Mouse (Mus musculus) CH12.LX (cell line): Measurements from ENCODE around the gene Gnai2. TPM values are rescaled to one million over a fixed set of nuclear protein-coding genes. Genes with fewer than 3 reads are reported as not detected.

Experiments used
- DNase-seq: peaks from one replicate; pipeline ENCODE4 v3.0.0-alpha.2; 2013; ENCODE audit errors: extremely low read depth
- H3K27ac ChIP-seq: 2 replicates; pipeline ENCODE4 v1.5.1; 2012; ENCODE audit warnings: low read depth, mild to moderate bottlenecking, control low read depth, moderate library complexity; ENCODE audit not compliant: insufficient read depth
- H3K27me3 ChIP-seq: replicated peaks from 2 replicates; pipeline ENCODE3; 2012; ENCODE audit warnings: inconsistent platforms
- H3K36me3 ChIP-seq, 2 experiments: replicated peaks in 1 of 2; 2 replicates each; pipeline versions ENCODE3 to v1.6.1; 2012; ENCODE audit warnings: inconsistent platforms in 1 of 2, low read length in 1 of 2, mild to moderate bottlenecking in 1 of 2, mixed read lengths in 1 of 2, moderate library complexity in 1 of 2; ENCODE audit not compliant: control insufficient read depth in 1 of 2, insufficient read depth in 1 of 2
- H3K4me1 ChIP-seq, 2 experiments: 2 replicates each; pipeline ENCODE4 v1.6.1; 2012; ENCODE audit warnings: inconsistent platforms in 1 of 2, moderate library complexity in 1 of 2; ENCODE audit not compliant: insufficient read depth in 2 of 2, control insufficient read depth in 1 of 2
- H3K4me2 ChIP-seq: 2 replicates; pipeline ENCODE4 v1.6.1; 2012; ENCODE audit warnings: low read depth, mild to moderate bottlenecking, control low read depth; ENCODE audit not compliant: poor library complexity, insufficient read depth, severe bottlenecking
- H3K4me3 ChIP-seq, 3 experiments: fragments of 150-350 bp in 1 of 3; sonication (generic) in 1 of 3; replicated peaks in 1 of 3; 2 replicates each; pipeline versions ENCODE3 to v1.5.1; 2011 to 2012; ENCODE audit warnings: low read depth in 2 of 3, low read length in 2 of 3, mild to moderate bottlenecking in 2 of 3, moderate library complexity in 2 of 3, control low read depth in 1 of 3, improper control_type of control experiment in 1 of 3, inconsistent platforms in 1 of 3, mixed read lengths in 1 of 3; ENCODE audit not compliant: poor library complexity in 1 of 3
- H3K79me2 ChIP-seq: replicated peaks from 2 replicates; pipeline ENCODE4 v1.6.1; 2012; ENCODE audit warnings: mild to moderate bottlenecking, moderate library complexity; ENCODE audit not compliant: control insufficient read depth, poor library complexity, insufficient read depth, severe bottlenecking; ENCODE audit errors: extremely low read depth
- H3K9ac ChIP-seq: 2 replicates; pipeline ENCODE4 v1.6.1; 2012; ENCODE audit warnings: low read depth, mild to moderate bottlenecking, control low read depth, moderate library complexity; ENCODE audit not compliant: insufficient read depth
- H3K9me3 ChIP-seq: replicated peaks from 2 replicates; pipeline ENCODE3; 2012; ENCODE audit warnings: low read length, inconsistent platforms, mixed read lengths
- BHLHE40 ChIP-seq: IDR thresholded peaks from 2 replicates; pipeline ENCODE4 v1.6.1; 2011; ENCODE audit warnings: mild to moderate bottlenecking, low read depth, low read length, improper control_type of control experiment
- CHD1 ChIP-seq: IDR thresholded peaks from 2 replicates; pipeline ENCODE4 v1.6.1; 2012; ENCODE audit warnings: low read depth, low read length, improper control_type of control experiment, inconsistent platforms
- CHD2 ChIP-seq: IDR thresholded peaks from 2 replicates; pipeline ENCODE4 v1.6.1; 2011; ENCODE audit warnings: low read length, improper control_type of control experiment
- CTCF ChIP-seq, 2 experiments: IDR thresholded peaks in 1 of 2; conservative IDR thresholded peaks in 1 of 2; 2 replicates each; pipeline ENCODE4 v1.5.1; 2011 to 2012; ENCODE audit warnings: low read depth in 2 of 2, low read length in 2 of 2, improper control_type of control experiment in 1 of 2, inconsistent platforms in 1 of 2, mild to moderate bottlenecking in 1 of 2, moderate library complexity in 1 of 2
- EP300 ChIP-seq: IDR thresholded peaks from 2 replicates; pipeline ENCODE4 v1.6.1; 2011; ENCODE audit warnings: low read length, improper control_type of control experiment
- ETS1 ChIP-seq: conservative IDR thresholded peaks from 2 replicates; pipeline ENCODE4 v1.6.1; 2012; ENCODE audit warnings: low read depth, mild to moderate bottlenecking, inconsistent platforms, low read length, improper control_type of control experiment, moderate library complexity
- HCFC1 ChIP-seq: IDR thresholded peaks from 2 replicates; pipeline ENCODE4 v1.6.1; 2012; ENCODE audit warnings: low read depth, mild to moderate bottlenecking, inconsistent platforms, low read length, improper control_type of control experiment
- JUN ChIP-seq: IDR thresholded peaks from 2 replicates; pipeline ENCODE4 v1.6.1; 2011; ENCODE audit warnings: low read depth, mild to moderate bottlenecking, low read length, improper control_type of control experiment, moderate library complexity; ENCODE audit not compliant: insufficient read depth
- JUND ChIP-seq: conservative IDR thresholded peaks from 2 replicates; pipeline ENCODE4 v1.6.1; 2011; ENCODE audit warnings: low read depth, low read length, improper control_type of control experiment
- KAT2A ChIP-seq: IDR thresholded peaks from 2 replicates; pipeline ENCODE4 v1.6.1; 2012; ENCODE audit warnings: low read length, improper control_type of control experiment, inconsistent platforms; ENCODE audit not compliant: insufficient replicate concordance
- MAX ChIP-seq: IDR thresholded peaks from 2 replicates; pipeline ENCODE4 v1.6.1; 2011; ENCODE audit warnings: low read length, improper control_type of control experiment
- MAZ ChIP-seq: IDR thresholded peaks from 2 replicates; pipeline ENCODE4 v1.6.1; 2012; ENCODE audit warnings: low read depth, mild to moderate bottlenecking, inconsistent platforms, low read length, improper control_type of control experiment, moderate library complexity
- MEF2A ChIP-seq: IDR thresholded peaks from 2 replicates; pipeline ENCODE4 v1.6.1; 2014; ENCODE audit warnings: low read depth, mild to moderate bottlenecking, inconsistent platforms, low read length, improper control_type of control experiment, borderline replicate concordance
- MXI1 ChIP-seq: IDR thresholded peaks from 2 replicates; pipeline ENCODE4 v1.6.1; 2011; ENCODE audit warnings: mild to moderate bottlenecking, low read depth, low read length, improper control_type of control experiment
- NELFE ChIP-seq: IDR thresholded peaks from 2 replicates; pipeline ENCODE4 v1.6.1; 2011; ENCODE audit warnings: low read depth, low read length, improper control_type of control experiment
- POLR2A ChIP-seq: IDR thresholded peaks from 2 replicates; pipeline ENCODE4 v1.6.1; 2011; ENCODE audit warnings: low read depth, mild to moderate bottlenecking, improper control_type of control experiment, low read length
- RAD21 ChIP-seq: IDR thresholded peaks from 2 replicates; pipeline ENCODE4 v1.6.1; 2011; ENCODE audit warnings: low read depth, mild to moderate bottlenecking, low read length, improper control_type of control experiment, moderate library complexity
- RCOR1 ChIP-seq: conservative IDR thresholded peaks from 2 replicates; pipeline ENCODE4 v1.6.1; 2012; ENCODE audit warnings: low read depth, mild to moderate bottlenecking, inconsistent platforms, low read length, improper control_type of control experiment
- SIN3A ChIP-seq: IDR thresholded peaks from 2 replicates; pipeline ENCODE4 v1.6.1; 2012; ENCODE audit warnings: low read length, improper control_type of control experiment, inconsistent platforms
- SMC3 ChIP-seq: IDR thresholded peaks from 2 replicates; pipeline ENCODE4 v1.6.1; 2011; ENCODE audit warnings: low read depth, low read length, improper control_type of control experiment
- TBP ChIP-seq: conservative IDR thresholded peaks from 2 replicates; pipeline ENCODE4 v1.6.1; 2011; ENCODE audit warnings: low read depth, low read length, improper control_type of control experiment
- TCF12 ChIP-seq: IDR thresholded peaks from 2 replicates; pipeline ENCODE4 v1.6.1; 2014; ENCODE audit warnings: low read depth, mild to moderate bottlenecking, inconsistent platforms, low read length, improper control_type of control experiment
- ZC3H11A ChIP-seq: IDR thresholded peaks from 2 replicates; pipeline ENCODE4 v1.6.1; 2012; ENCODE audit warnings: low read depth, mild to moderate bottlenecking, inconsistent platforms, low read length, improper control_type of control experiment
- ZKSCAN1 ChIP-seq: IDR thresholded peaks from 2 replicates; pipeline ENCODE4 v1.6.1; 2012; ENCODE audit warnings: low read depth, inconsistent platforms, low read length, improper control_type of control experiment, borderline replicate concordance
- ZMIZ1 ChIP-seq: IDR thresholded peaks from 2 replicates; pipeline ENCODE4 v1.6.1; 2012; ENCODE audit warnings: low read depth, mild to moderate bottlenecking, inconsistent platforms, low read length, improper control_type of control experiment
- ZNF384 ChIP-seq: IDR thresholded peaks from 2 replicates; pipeline ENCODE4 v1.6.1; 2012; ENCODE audit warnings: low read depth, low read length, improper control_type of control experiment, inconsistent platforms
- dilution Hi-C: fragments of 300-500 bp; cut with MboI; formaldehyde crosslinking; loops from 2 replicates; pipeline ENCODE4 v1.14.3; 2020; ENCODE audit warnings: low sequenced_read_pairs; ENCODE audit not compliant: extremely low pct_unique_long_range_greater_than_20kb, extremely low pct_ligation_motif_present
- in situ Hi-C: fragments of 300-500 bp; cut with MboI; formaldehyde crosslinking; loops from 3 replicates; pipeline ENCODE4 v1.14.3; 2019; ENCODE audit warnings: low sequenced_read_pairs, low pct_ligation_motif_present, low pct_unique_long_range_greater_than_20kb, mixed read lengths
- polyA plus RNA-seq: library from polyadenylated mRNA; unstranded; fragments of >175 nt; gene quantifications from 2 replicates; pipeline ENCODE4 v1.2.1, GENCODE M21; 2012; ENCODE audit warnings: low read depth; ENCODE audit not compliant: insufficient read length
- total RNA-seq, 2 experiments: library from RNA; depleted of rRNA; stranded (reverse); fragments of 300-350 nt in 1 of 2; fragments of >200 nt in 1 of 2; gene quantifications; 2 replicates each; pipeline ENCODE4 v1.2.3; 2012 to 2014

Gnai2 gene
- total and polyA plus RNA-seq, 3 experiments = 86.2 to 262 (median 154) TPM

DNA sequence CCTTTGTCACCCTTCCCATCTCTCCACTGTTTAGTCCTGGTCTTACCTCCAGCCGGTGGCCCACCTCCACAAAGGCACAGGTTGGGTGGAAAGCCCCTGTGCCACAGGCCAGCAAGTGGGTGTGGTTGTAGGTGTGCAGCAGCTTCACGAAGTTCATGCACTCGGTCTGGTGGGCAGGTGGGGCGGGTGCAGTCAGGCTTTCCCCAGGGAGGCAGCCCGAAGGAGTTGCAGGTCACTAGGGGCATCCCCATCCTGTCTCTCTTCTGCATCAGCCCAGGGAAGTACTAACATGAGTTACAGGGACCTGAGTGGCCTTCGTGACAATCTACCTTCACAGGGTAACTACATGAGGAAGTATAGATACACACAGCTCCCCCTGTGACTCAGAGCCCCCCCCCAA lies 31.9 kb downstream of the Gnai2 start:
- Histone ChIP-seq H3K79me2 (no peaks in the 10 kb centered on the region), H3K4me1 (peaks cover 27 to 63% of the 10 kb centered on the region in 2 experiments), H3K4me2 (peak overlapping the region; percentile 0; the same call in 1 of the 2 replicates), H3K4me3 (no peak overlapping the region), H3K9me3 (no peaks in the 10 kb centered on the region), H3K9ac (no peak overlapping the region), H3K36me3 (peaks cover 4 to 35% of the 10 kb centered on the region in 2 experiments), H3K27ac (no peak overlapping the region), H3K27me3 (no peaks in the 10 kb centered on the region)
- in situ Hi-C loops (no loop called here), dilution Hi-C loops (no loop called here)
- peak; percentile 85 for DNase-seq
- TF ChIP-seq MXI1 = peak; percentile 60
- TF ChIP-seq CHD1 = no peak
- peak; percentile 76 for TF ChIP-seq BHLHE40
- no peak for TF ChIP-seq JUND
- no peak for TF ChIP-seq NELFE
- TF ChIP-seq ZC3H11A = no peak
- TF ChIP-seq JUN = no peak
- TF ChIP-seq ZKSCAN1 = no peak
- no peak; the same call in 1 of the 2 replicates for TF ChIP-seq RAD21
- TF ChIP-seq KAT2A = 0 out of 2 replicates have a peak, but pooled peaks have one; percentile 47
- 0 out of 2 replicates have a peak, but pooled peaks have one; percentile 37 for TF ChIP-seq CHD2
- TF ChIP-seq CTCF (conservative IDR thresholded peaks at IDR 0.05 in 1 of 2, IDR thresholded peaks at IDR 0.05 in 1 of 2; ENCODE audit: low read depth in 2 of 2, low read length in 2 of 2) = no peak
- TF ChIP-seq TBP = 0 out of 2 replicates have a peak, but pooled peaks have one; percentile 18
- TF ChIP-seq ETS1 = peak; percentile 64
- TF ChIP-seq SIN3A = no peak
- 0 out of 2 replicates have a peak, but pooled peaks have one; percentile 50 for TF ChIP-seq EP300
- TF ChIP-seq HCFC1 = no peak
- TF ChIP-seq ZMIZ1 = 0 out of 2 replicates have a peak, but pooled peaks have one; percentile 50
- no peak for TF ChIP-seq MAX
- peak; percentile 67; the same call in 1 of the 2 replicates for TF ChIP-seq MEF2A
- no peak for TF ChIP-seq POLR2A
- TF ChIP-seq RCOR1 = no peak
- peak; percentile 9; the same call in 1 of the 2 replicates for TF ChIP-seq SMC3
- peak; percentile 54; the same call in 1 of the 2 replicates for TF ChIP-seq MAZ
- TF ChIP-seq TCF12 = peak; percentile 64; the same call in 1 of the 2 replicates
- no peak for TF ChIP-seq ZNF384
